Mouse (Mus musculus): ENCODE data around the gene Aup1.

Aup1 gene

DNA sequence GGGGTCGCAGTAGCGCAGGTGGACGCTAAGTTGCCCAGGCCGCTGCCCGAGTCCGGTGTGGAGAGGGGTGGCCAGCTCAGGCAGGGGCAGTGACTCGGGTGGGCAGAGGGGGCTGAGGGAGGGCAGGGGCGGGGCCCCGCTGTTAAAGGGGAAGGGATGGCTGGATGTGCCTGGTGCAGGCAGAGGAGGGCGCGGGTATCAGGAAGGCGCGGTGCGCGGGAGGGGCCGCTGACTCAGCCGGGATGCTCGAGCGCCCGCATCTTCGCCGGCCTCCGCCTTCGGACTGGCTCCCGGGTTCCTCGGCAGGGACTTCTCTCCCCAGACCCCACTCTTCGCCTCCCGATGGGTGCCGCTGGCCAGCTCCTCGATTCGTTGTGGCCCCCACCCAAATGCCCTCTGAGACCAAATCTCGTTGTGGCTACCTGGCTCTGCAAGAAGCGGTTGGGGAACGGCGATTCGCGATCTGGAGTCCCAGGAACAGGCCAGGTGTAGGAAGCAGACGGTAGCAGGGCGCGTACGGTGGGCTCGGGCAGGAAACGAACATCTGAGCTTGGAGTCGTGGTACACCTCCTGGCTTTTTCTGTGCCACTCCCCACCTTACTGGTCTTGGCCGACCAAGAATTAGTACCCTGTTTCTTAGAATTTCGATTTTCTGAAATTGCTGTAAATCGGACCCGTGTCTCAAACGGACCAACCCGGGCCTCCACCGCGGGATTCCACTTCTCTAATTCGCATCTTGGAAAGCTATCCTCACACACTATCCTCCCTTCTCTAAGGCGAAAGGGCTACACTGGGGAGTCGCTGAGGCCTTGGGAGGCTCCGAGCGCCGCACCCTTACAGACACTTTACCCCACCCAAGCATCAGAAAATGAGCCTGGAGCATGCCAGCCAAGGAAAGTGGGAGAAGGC is 16.2 kb downstream of the Aup1 start:
- no peak for DNase-seq

DNA sequence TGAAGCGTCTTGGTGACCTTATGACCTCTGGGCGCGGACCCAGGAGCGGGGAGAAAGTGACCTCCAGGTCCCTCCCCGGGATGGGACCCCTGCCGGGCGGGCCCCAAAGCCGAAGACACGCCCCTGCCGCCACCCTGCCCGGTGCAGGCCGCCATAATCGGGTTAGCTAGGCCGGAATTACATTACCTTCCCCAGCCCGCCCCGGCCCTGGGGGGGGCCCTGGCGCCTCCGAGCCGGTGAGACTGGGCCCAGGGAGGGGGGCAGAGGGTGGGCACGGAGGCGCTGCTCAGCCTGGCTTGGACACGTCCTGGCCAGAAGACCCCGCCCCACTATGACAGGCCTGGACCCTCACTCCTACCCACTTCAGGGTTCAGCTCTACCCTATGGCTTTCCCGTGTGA is 16.9 kb downstream of the Aup1 start:
- DNase-seq: no peak

DNA sequence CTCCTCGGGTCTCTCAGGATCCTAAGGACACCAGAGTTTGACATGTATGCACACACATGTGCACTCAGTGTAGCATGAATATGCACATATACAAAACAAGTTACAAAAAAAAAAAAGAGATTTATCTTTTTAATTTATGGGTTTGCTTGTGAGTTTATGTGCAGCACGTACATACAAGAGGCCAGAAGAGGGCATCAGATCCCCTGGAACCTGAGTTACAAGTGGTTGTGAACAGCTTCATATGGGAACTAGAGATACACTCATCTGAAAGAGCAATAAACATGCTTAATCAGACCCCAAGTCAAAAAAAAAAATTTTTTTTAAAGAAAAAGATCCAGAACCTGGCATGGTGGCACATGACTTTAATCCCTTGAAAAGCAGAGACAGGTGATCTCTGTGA is 20.7 kb downstream of the Aup1 start:
- DNase-seq: peak; percentile 63

DNA sequence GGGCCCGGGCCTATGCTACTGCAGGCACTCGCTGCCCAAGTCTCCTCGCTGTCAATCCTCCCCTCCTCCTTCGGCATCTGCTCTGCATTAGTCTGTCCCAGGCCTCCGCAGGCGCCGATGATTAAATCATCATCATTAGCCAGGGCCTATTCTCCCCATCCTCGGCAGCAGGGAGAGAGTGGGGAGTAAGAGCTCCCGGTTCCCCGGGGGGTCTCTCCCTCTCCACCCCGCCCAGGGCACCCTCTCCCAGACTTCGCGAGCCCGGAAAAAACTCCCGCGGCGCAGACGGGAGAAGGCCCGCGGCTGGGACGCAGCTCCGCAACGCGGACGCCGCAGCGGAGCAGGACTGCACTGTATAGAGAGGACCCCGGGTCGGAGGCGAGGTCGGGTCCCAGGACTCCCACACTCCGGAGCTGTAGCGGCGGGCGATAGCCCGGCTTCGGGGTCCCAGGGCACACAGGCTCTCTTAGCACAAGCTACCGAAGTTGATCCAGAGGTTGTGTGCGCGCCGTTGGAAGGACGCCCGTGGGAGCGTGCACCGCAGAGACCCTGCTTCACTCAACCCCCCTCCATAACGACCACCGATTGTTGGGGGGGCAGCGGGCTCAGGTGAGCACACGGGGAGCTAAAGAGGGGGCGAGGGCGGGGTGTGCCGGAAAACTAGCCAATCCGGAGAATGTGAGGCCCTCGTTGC is 23.5 kb downstream of the Aup1 start, which contains the start of gene Pcgf1:
Gene Pcgf1 (plus strand): TSS at position 240 of the 694 bp plus-strand sequence.
- no peak for DNase-seq

DNA sequence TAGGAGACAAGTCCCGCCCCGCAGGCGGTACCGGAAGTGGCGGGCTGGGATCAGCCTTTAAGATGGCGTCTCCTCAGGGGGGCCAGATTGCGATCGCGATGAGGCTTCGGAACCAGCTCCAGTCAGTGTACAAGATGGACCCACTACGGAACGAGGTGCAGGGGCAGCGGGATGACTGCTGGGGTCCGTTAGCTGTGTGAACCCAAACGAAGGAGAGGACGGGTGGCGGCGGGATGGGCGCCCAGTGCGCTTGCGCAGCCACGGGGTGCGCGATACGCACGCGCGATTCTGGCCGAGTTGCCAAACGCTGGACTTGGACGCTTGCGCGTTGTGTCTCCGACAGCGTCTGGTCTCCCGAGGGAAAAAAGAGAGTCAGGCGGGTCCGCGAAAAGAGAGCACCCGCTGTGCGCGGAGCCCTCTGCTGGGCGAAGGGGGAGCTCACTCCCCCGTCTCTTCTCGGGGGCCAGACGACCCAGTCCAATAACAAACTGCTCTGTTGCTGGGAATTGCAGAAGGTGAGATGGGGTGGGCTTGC is 24.1 kb downstream of the Aup1 start:
- peak; percentile 100 for DNase-seq

DNA sequence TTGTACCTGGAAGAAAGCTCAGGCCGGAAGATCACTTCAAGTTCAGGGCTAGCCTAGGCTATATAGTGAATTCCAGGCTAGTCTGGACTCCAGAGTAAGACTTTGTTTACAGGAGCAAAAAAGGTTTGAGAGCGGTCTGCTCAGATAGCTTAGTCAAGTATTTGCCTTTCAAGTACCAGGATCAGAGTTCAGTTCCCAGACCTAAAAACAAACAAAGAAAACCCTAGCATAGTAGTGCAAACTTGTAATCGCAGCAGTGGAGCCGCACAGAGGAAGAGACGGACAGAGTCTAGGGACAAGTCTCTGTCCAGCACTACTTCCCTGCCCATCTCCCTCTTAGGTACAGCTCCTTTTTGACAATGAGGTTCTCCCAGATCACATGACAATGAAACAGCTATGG is 25.9 kb downstream of the Aup1 start:
- DNase-seq: no peak

DNA sequence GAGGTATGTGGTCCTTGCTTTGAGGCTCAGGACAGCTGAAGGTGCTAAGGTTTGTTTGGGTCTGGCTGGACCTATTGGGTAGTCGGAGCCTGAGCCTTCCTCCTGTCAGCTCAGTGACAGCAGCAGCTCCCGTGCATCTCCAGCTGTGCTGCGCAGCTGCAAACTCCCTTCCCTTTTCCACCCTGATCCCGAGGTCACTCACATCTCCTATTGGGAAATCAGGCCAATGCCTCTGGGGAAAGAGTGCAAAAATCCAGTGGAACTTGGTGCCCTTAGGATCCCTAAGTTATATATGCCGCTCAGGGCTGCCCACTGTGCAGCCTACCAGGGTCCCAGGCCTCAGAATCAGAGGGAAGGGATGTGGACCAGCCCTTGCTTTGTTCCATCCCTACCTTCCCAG is 29.2 kb downstream of the Aup1 start:
- no peak for DNase-seq

DNA sequence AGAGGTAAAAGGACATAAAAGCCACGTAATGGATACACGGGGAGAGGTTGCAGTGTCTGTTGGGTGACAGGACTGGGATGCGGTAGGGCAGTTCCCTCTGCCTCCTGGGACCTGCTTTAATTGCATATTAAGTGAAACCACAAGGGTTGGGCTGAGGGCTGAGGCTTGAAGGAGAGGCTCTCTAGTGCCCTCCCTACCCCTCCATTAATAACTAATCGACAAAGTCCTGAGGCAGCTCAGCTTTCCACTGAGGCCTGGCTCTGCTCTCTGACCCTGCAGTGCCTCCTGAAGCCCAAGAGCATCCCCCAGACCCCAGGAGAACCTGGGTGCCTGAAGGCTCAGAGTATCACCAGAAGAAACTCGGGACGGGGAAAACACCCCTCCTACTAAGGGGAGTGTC is 30.2 kb downstream of the Aup1 start:
- DNase-seq: no peak

DNA sequence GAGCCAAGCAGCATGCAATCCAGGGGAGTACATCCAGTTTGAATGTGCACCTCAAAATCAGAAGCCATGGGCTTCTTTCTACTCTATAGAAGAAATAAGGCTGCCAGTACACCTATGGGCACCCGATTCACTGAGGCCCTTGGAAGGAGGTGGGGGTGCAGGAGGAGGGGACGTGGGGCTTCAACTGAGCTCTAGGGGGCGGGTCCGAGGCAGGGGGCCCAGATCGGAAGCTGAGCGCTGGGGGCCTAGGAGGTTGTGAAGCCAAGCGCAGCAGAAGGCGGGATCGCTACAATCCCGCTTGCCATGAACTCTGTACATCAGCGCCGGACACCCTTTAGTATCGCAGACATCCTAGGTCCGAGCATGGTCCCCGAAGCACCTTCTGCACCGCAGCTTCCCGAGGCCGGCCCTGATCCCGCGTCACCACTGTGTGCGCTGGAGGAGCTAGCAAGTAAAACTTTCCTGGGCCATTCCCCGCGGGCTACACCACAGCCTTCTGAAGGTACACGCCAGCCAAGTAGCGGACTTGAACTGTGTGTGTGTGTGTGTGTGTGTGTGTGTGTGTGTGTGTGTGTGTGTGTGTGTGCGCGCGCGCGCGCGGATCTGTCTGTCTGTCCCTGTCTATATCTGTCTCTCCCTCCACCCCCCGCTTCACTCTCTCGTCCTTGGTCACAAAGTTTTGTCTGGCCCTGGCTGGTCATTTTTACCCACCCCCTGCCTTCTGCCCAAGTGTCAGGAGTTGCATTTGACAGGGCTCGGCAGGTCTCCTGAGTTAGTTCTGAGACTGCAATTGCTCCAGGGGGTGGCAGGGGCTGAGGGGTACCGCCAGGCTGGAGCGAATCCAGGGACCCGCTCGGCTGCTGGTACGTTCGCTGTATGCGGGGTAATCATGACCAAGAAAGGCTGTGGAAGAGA is 32.1 kb downstream of the Aup1 start, which contains the start of gene Lbx2:
Gene Lbx2 (plus strand): TSS at position 247 of the 915 bp plus-strand sequence.
- DNase-seq: peak; percentile 54

DNA sequence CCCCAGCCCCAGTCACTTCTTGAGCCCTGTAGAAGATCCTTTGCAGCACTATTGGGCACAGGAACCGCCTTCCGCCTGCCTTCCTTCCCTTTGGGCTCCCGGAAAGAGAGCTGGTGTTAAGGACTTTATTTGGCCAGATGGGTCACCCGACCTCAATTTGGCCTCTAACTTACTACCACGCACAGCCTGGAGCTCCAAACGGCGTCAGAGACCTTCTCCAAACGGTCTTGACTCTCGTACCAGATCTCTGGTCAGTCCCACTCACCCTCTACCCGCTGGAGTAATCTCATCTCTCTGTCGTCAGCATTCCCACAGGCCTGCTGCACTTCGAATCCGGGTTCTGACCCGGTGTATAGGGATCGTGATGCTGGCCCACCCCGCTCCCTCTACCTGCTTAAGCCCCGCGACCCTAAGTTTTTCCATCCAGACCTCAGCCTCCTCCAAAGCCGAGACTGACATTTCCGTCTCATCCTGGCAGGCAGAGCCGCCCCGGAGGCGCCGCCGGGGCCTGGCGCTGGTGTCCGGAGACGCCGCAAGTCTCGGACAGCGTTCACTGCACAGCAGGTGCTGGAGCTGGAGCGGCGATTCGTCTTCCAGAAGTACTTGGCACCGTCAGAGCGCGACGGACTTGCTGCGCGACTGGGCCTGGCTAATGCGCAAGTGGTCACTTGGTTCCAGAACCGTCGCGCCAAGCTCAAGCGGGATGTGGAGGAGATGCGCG is 33.0 kb downstream of the Aup1 start:
- no peak for DNase-seq

DNA sequence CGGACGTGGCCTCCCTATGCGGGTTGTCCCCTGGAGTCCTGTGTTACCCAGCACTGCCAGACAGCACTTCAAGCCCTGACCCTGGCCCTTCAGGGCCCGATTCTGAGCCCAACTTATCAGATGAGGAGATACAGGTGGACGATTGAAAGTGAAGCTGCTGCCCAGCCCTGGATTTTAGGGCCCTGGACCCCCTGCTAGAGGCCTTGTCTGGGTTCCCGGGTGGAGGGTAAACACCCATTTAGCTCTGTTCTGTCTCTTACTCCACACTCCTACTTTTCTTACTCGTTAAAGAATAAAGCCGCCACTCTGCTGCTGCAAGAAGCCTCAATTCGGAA is 33.6 kb downstream of the Aup1 start:
- DNase-seq: no peak

DNA sequence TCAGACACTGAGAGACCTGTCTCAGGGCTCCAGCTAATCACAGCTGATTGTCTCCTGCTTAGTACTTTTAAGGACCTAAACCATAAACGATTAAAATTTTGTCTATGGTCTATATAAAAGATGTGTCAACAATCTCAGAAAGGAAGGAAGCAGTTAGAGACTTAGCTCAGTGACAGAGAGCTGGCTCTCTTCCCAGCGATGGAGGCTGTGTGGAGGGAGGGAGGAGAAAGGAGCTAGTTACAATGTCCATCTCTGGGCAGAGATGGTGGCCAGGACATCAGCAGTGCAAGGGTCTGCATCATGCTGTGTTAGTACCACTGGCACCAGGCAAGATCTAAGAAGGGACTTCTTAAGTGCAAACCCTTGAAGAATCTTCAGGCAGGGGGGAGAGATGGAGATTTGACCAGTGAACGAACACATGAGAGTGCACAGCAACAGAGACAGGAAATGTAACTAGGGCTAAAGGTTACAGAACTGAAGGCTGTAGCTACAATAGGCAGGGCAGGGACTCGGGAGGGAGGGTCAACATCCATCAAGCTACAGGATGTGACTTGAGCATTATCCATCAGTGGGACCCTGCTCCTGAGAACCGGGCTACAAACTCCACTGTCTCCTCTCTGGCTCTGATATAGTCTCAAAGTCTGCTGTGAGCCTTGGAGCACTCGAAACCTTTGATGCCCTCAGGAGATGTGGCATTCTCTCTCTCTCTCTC is 38.3 kb downstream of the Aup1 start:
- no peak for DNase-seq

DNA sequence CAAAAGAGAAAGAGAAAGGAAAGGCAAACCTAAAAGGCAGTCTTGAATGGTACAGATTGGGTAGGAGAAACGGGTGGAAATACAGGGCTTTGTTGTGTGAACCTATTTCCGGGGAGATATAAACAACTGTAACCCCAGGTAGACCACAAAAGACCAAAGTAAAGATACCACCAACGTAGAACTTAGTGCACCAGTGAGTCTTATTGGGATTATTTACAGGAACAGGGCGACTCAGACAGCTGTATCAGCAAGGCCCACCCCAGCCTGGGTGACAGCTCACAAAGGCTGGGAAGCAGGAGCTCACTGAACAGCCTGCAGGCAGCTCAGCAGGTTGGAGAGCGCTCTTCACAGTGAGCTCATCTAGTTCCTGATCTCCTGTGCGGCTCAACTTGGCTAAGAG is 41.6 kb downstream of the Aup1 start:
- DNase-seq: peak; percentile 59

DNA sequence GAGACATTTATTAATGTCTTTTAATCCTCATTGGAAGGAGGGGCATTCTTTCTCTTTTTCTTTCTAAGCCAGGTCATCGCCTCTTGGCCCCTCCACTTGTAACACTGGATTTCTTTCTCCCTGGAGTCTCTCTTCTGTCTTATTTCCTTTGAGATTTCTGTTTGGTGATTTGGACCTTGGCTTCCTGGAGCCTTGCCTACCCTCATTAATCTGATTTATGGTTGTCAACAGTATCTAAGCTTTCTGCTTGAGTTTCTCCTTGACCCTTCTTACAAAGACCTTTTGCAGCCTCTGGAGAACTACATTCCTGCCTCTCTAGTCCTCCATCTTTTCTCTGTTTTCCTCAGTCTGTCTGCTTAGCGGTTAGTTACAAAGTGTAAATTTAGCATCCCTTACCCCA is 44.1 kb downstream of the Aup1 start:
- no peak for DNase-seq

DNA sequence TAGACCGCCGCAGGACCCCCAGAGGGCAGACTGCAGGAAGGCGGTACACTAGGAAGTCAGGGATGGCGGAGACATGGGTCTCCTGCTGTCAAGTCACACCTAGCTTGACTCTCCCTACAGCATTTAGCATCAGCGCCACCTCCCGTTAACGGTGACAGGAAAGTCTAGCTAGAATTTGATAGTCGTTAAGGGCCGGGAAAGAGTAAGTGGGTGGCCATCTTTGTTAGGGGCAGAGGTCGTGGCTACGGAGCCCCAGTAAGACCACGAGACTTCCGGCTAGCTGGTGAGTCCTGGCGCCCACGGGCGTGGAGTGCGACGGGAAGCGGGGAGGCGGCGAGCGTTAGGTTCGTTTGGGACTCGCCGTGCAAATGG is 47.0 kb downstream of the Aup1 start, which contains the start of the genes Ccdc142 and Gm42688:
Gene Ccdc142 (plus strand): TSS at position 286 of the 372 bp plus-strand sequence.
Gene Gm42688 (plus strand): TSS at position 302 of the 372 bp plus-strand sequence.
- peak; percentile 95 for DNase-seq

DNA sequence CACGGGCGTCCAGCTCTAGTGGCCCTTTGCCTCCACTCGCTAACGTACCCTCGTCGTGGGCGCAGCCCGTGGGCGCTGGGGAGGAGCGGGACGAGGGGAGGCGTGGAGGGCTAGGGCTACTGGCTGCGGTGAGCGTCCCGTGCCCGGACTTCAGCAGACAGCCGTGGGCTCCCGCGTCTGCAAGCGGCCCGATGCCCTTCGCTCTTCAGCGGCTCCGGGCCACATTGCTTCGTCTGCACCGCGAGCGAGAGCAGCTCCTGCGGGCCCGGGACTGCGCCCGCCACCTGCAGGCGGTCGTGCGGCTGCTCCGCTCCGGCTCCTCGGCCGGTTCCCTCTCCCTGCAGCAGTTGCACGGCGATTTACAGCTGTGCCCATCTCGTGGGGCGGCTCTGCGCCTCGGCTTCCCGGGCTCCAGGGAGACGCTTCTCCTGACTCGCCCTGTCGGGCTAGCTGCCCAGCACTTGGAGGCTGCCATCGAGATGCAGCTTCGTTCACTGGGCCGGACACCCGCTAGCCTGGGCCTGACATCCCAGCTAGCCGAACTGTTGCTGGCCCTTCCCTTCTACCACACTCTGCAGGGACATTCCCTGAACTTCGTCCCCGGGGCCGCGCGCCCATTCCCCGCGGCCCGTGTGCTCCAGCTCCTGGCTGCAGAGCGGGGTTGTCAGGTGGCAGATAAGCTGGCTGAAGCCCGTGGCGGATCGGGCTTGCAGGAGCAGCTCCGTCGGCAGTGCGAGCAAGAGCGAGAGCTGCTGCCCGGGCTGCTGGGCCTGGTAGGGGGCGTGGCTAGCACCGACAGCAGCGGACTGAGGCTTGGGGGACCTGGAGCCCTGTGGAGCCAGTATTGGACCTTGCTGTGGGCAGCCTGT is 47.6 kb downstream of the Aup1 start:
- DNase-seq: peak; percentile 86

DNA sequence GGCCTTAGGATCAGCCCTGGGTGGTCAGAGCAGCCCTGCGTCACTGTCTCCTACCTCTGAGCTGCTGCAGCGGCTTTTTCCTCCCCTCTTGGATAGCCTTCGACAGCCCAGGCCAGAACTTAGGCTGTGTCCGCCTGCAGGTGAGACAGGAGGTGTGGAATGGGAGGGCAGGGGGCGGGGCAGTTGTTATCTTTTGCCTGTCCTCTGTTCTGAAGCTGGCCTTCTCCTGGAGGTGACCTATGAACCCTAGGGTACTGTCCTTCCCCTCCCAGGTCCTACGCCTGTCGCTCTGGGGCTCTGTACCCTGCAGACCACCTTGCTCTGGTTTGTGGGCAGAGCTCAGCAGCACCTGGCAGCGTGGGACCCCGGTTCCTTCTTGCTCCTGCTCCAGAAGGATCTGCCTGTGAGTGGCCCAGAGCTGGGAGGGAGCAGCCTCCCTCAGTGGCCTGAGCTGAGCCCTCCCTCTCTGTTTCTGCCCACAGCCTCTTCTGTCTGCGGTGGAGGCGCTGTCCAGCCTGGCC is 48.9 kb downstream of the Aup1 start:
- no peak for DNase-seq

DNA sequence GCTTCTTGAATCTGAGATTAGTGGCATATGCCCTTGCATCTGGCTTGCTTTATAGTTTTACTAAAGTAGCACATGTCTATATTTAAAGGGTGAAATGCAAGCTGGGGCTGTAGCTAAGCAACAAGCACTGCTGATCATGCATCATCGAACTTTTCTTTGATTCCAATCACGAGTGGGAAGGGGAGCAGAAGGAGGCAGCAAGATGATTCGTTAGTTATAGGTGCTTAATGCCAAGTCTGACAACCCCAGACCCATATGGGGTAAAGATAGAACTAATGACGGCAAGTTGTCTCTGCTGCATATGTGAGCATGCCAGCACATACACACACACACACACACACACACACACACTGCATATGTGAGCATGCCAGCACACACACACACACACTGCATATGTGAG is 49.8 kb downstream of the Aup1 start:
- DNase-seq: no peak
